Mouse (Mus musculus): ENCODE data around the gene Fam120b. TPM values are rescaled to one million over a fixed set of nuclear protein-coding genes. Genes with fewer than 3 reads are reported as not detected.

Fam120b gene
- polyA plus RNA-seq, 1 experiment, result 11.5 TPM

GRCm38 (mm10) chr17:15449606-15450005 is 53.6 kb downstream of the Fam120b start:
- 53% methylated on average over 3 of the region's 3 CpGs for WGBS
- H3K4me3 ChIP-seq (replicated peaks; ENCODE audit: extremely low read depth, low read depth, low read length), result no peak overlapping the region
- no peaks in the 10 kb centered on the region for H3K4me1 ChIP-seq (ENCODE audit: control insufficient read depth, insufficient read depth, low read length)
- TF ChIP-seq CTCF (IDR thresholded peaks at IDR 0.05; ENCODE audit: insufficient read depth, low read length), result no peak
- no peak for TF ChIP-seq POLR2A (IDR thresholded peaks at IDR 0.05; ENCODE audit: borderline replicate concordance, extremely low read depth, low read depth, low read length)
- no peak for DNase-seq

GRCm38 (mm10) chr17:15455203-15455602 is 59.2 kb downstream of the Fam120b start:
- 68% methylated on average over 4 of the region's 4 CpGs for WGBS
- H3K4me1 ChIP-seq (ENCODE audit: control insufficient read depth, insufficient read depth, low read length), result no peaks in the 10 kb centered on the region
- no peak for DNase-seq
- no peak for TF ChIP-seq CTCF (IDR thresholded peaks at IDR 0.05; ENCODE audit: insufficient read depth, low read length)
- no peak for TF ChIP-seq POLR2A (IDR thresholded peaks at IDR 0.05; ENCODE audit: borderline replicate concordance, extremely low read depth, low read depth, low read length)
- H3K4me3 ChIP-seq (replicated peaks; ENCODE audit: extremely low read depth, low read depth, low read length), result no peak overlapping the region

GRCm38 (mm10) chr17:15456595-15456994 is 60.6 kb downstream of the Fam120b start:
- WGBS, result 85% methylated on average over 2 of the region's 2 CpGs
- Histone ChIP-seq H3K4me3 (replicated peaks; ENCODE audit: extremely low read depth, low read depth, low read length) (no peak overlapping the region), H3K4me1 (ENCODE audit: control insufficient read depth, insufficient read depth, low read length) (no peaks in the 10 kb centered on the region)
- TF ChIP-seq CTCF (IDR thresholded peaks at IDR 0.05; ENCODE audit: insufficient read depth, low read length) (no peak), POLR2A (IDR thresholded peaks at IDR 0.05; ENCODE audit: borderline replicate concordance, extremely low read depth, low read depth, low read length) (no peak)
- no peak for DNase-seq

GRCm38 (mm10) chr17:15459761-15460160 is 63.8 kb downstream of the Fam120b start:
- TF ChIP-seq CTCF (IDR thresholded peaks at IDR 0.05; ENCODE audit: insufficient read depth, low read length), result no peak
- TF ChIP-seq POLR2A (IDR thresholded peaks at IDR 0.05; ENCODE audit: borderline replicate concordance, extremely low read depth, low read depth, low read length), result no peak
- WGBS, result 76% methylated on average over 4 of the region's 4 CpGs
- Histone ChIP-seq H3K4me3 (replicated peaks; ENCODE audit: extremely low read depth, low read depth, low read length) (no peak overlapping the region), H3K4me1 (ENCODE audit: control insufficient read depth, insufficient read depth, low read length) (no peaks in the 10 kb centered on the region)
- DNase-seq, result no peak

GRCm38 (mm10) chr17:15461921-15462495 is 66.0 kb downstream of the Fam120b start:
- WGBS, result 91% methylated on average over 6 of the region's 6 CpGs
- DNase-seq, result no peak

GRCm38 (mm10) chr17:15467669-15468068 is 71.7 kb downstream of the Fam120b start:
- peak; percentile 64 for DNase-seq
- Histone ChIP-seq H3K4me3 (replicated peaks; ENCODE audit: extremely low read depth, low read depth, low read length) (no peak overlapping the region), H3K4me1 (ENCODE audit: control insufficient read depth, insufficient read depth, low read length) (no peaks in the 10 kb centered on the region)
- TF ChIP-seq CTCF (IDR thresholded peaks at IDR 0.05; ENCODE audit: insufficient read depth, low read length), result peak; percentile 91
- TF ChIP-seq POLR2A (IDR thresholded peaks at IDR 0.05; ENCODE audit: borderline replicate concordance, extremely low read depth, low read depth, low read length), result no peak
- WGBS, result 11% methylated on average over 5 of the region's 5 CpGs

More at GRCm38 (mm10) chr17:15461921-15462495, 66.0 kb downstream of the Fam120b start:
- H3K4me1 ChIP-seq (ENCODE audit: control insufficient read depth, insufficient read depth, low read length), result no peaks in the 10 kb centered on the region
- no peak for TF ChIP-seq CTCF (IDR thresholded peaks at IDR 0.05; ENCODE audit: insufficient read depth, low read length)
- H3K4me3 ChIP-seq (replicated peaks; ENCODE audit: extremely low read depth, low read depth, low read length), result no peak overlapping the region

DNA sequence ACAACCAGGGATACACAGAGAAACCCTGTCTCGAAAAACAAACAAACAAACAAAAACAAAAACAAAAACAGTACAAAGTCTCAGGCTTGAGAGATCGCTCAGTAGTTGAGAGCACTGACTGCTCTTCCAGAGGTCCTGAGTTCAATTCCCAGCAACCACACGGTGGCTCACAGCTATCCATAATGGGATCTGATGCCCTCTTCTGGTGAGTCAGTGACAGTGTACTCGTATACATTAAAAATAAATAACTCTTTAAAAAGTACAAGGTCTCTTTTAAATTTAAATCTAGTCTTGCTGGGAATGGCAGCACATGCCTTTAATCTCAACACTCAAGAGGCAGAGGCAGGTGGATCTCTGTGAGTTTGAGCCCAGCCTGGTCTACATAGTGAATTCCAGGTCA is 76.7 kb downstream of the Fam120b start:
- Histone ChIP-seq H3K4me1 (ENCODE audit: control insufficient read depth, insufficient read depth, low read length) (no peaks in the 10 kb centered on the region), H3K4me3 (replicated peaks; ENCODE audit: extremely low read depth, low read depth, low read length) (no peak overlapping the region)
- DNase-seq, result no peak
- WGBS, result 79% methylated on average over 4 of the region's 4 CpGs
- TF ChIP-seq POLR2A (IDR thresholded peaks at IDR 0.05; ENCODE audit: borderline replicate concordance, extremely low read depth, low read depth, low read length), result no peak
- no peak for TF ChIP-seq CTCF (IDR thresholded peaks at IDR 0.05; ENCODE audit: insufficient read depth, low read length)

Other genes starting within 250 kb of the Fam120b start
- 22.7 and 51.1 TPM in 2 replicates for gene Dll1, start 19.3 kb upstream of the Fam120b start, polyA plus RNA-seq (2012; rRNA removed)
- 66.1 and 92.3 TPM in 2 replicates for gene Psmb1, start 103.5 kb downstream of the Fam120b start, polyA plus RNA-seq (2012; rRNA removed)
- 35.1 and 36.1 TPM in 2 replicates for gene Tbp, start 103.7 kb downstream of the Fam120b start, polyA plus RNA-seq (2012; rRNA removed)
- 17.1 and 22.3 TPM in 2 replicates for gene Pdcd2, start 131.1 kb downstream of the Fam120b start, polyA plus RNA-seq (2012; rRNA removed)
- 0.86 and 1.0 TPM in 2 replicates for gene Prdm9, start 168.2 kb downstream of the Fam120b start, polyA plus RNA-seq (2012; rRNA removed)